Mouse (Mus musculus) gastrocnemius, adult 2 months (tissue): ENCODE data around the gene Tm4sf1. TPM values are rescaled to one million over a fixed set of nuclear protein-coding genes. Genes with fewer than 3 reads are reported as not detected.

ENCODE experiments used
- DNase-seq: peaks from one replicate; pipeline ENCODE4 v3.0.0; 2022
- H3K27ac ChIP-seq: fragments of 200-600 bp; 2 replicates; pipeline ENCODE4 v1.8.1; 2022; ENCODE audit warnings: mild to moderate bottlenecking
- H3K4me3 ChIP-seq: fragments of 200-600 bp; 2 replicates; pipeline ENCODE4 v1.8.1; 2022; ENCODE audit warnings: mild to moderate bottlenecking, moderate library complexity
- CTCF ChIP-seq: fragments of 200-600 bp; IDR thresholded peaks from 2 replicates; pipeline ENCODE4 v1.8.1; 2022; ENCODE audit warnings: antibody characterized with exemption, mild to moderate bottlenecking, moderate library complexity
- intact Hi-C: fragments of 180-260 bp; cut with DNase I; formaldehyde crosslinking; loops from one replicate; pipeline ENCODE4 v1.15.1; 2025
- total RNA-seq, 2 experiments: library from RNA; stranded (reverse); gene quantifications; 2 replicates each; pipeline ENCODE4 v1.2.3; 2021

Tm4sf1 gene
- total RNA-seq, 2 experiments from 2014 or later, result 15.6 to 20.9 TPM

- intact Hi-C loops, result no loop called here
These were observed 1.1 kb upstream of the Tm4sf1 start for GRCm38 (mm10) chr3:57302886-57303285.

GRCm38 (mm10) chr3:57301366-57301765 is 422 bp downstream of the Tm4sf1 start:
- TF ChIP-seq CTCF, result no peak
- H3K27ac ChIP-seq, result no peak overlapping the region
- intact Hi-C loops, result no loop called here

More at GRCm38 (mm10) chr3:57302886-57303285, 1.1 kb upstream of the Tm4sf1 start:
- Histone ChIP-seq H3K27ac (no peak overlapping the region), H3K4me3 (no peak overlapping the region)
- TF ChIP-seq CTCF, result no peak
- DNase-seq, result no peak

GRCm38 (mm10) chr3:57297991-57298390 is 3.8 kb downstream of the Tm4sf1 start:
- intact Hi-C loops, result no loop called here
- no peak for TF ChIP-seq CTCF
- H3K4me3 ChIP-seq, result no peak overlapping the region
- DNase-seq, result no peak
- H3K27ac ChIP-seq, result no peak overlapping the region

More at GRCm38 (mm10) chr3:57301366-57301765, 422 bp downstream of the Tm4sf1 start:
- no peak overlapping the region for H3K4me3 ChIP-seq
- no peak for DNase-seq

GRCm38 (mm10) chr3:57296574-57296973 is 5.2 kb downstream of the Tm4sf1 start:
- no peak overlapping the region for H3K27ac ChIP-seq
- DNase-seq, result no peak
- intact Hi-C loops, result no loop called here
- H3K4me3 ChIP-seq, result no peak overlapping the region
- no peak for TF ChIP-seq CTCF

GRCm38 (mm10) chr3:57295631-57296030 is 6.2 kb downstream of the Tm4sf1 start:
- Histone ChIP-seq H3K27ac (peak overlapping the region; percentile 92), H3K4me3 (peak overlapping the region; percentile 76)
- DNase-seq, result no peak
- intact Hi-C loops, result no loop called here
- no peak for TF ChIP-seq CTCF

- Histone ChIP-seq H3K4me3 (peak overlapping the region; percentile 76), H3K27ac (peak overlapping the region; percentile 92)
- TF ChIP-seq CTCF, result peak; percentile 21; the same call in 1 of the 2 replicates
- intact Hi-C loops, result no loop called here
- peak; percentile 61 for DNase-seq
These were observed 6.9 kb downstream of the Tm4sf1 start for GRCm38 (mm10) chr3:57294742-57295525.

GRCm38 (mm10) chr3:57293925-57294324 is 7.9 kb downstream of the Tm4sf1 start:
- intact Hi-C loops, result no loop called here
- TF ChIP-seq CTCF, result no peak
- peak; percentile 23 for DNase-seq
- Histone ChIP-seq H3K27ac (peak overlapping the region; percentile 92), H3K4me3 (peak overlapping the region; percentile 76)

GRCm38 (mm10) chr3:57292826-57293225 is 9.0 kb downstream of the Tm4sf1 start:
- DNase-seq, result peak; percentile 22
- intact Hi-C loops, result no loop called here
- Histone ChIP-seq H3K4me3 (peak overlapping the region; percentile 76), H3K27ac (peak overlapping the region; percentile 92)
- peak; percentile 40 for TF ChIP-seq CTCF

GRCm38 (mm10) chr3:57288944-57289491 is 12.8 kb downstream of the Tm4sf1 start:
- Histone ChIP-seq H3K27ac (peak overlapping the region; percentile 92), H3K4me3 (peak overlapping the region; percentile 33)
- DNase-seq, result no peak
- intact Hi-C loops, result no loop called here
- no peak for TF ChIP-seq CTCF

- no peak for TF ChIP-seq CTCF
- H3K27ac ChIP-seq, result peak overlapping the region; percentile 92
- intact Hi-C loops, result no loop called here
- peak overlapping the region; percentile 33 for H3K4me3 ChIP-seq
- no peak for DNase-seq
These were observed 13.7 kb downstream of the Tm4sf1 start for GRCm38 (mm10) chr3:57287854-57288720.

GRCm38 (mm10) chr3:57287438-57287837 is 14.3 kb downstream of the Tm4sf1 start:
- no peak overlapping the region for H3K4me3 ChIP-seq
- DNase-seq, result no peak
- intact Hi-C loops, result no loop called here
- no peak for TF ChIP-seq CTCF
- H3K27ac ChIP-seq, result peak overlapping the region; percentile 92

GRCm38 (mm10) chr3:57278225-57278624 is 23.6 kb downstream of the Tm4sf1 start:
- no peak for DNase-seq
- TF ChIP-seq CTCF, result no peak
- no peak overlapping the region; the same call in 1 of the 2 replicates for H3K27ac ChIP-seq
- intact Hi-C loops, result no loop called here
- no peak overlapping the region for H3K4me3 ChIP-seq

GRCm38 (mm10) chr3:57277453-57277852 is 24.3 kb downstream of the Tm4sf1 start:
- H3K27ac ChIP-seq, result peak overlapping the region; percentile 58
- H3K4me3 ChIP-seq, result no peak overlapping the region
- DNase-seq, result no peak
- intact Hi-C loops, result no loop called here
- TF ChIP-seq CTCF, result no peak
